ENCODE assay signal across 11 mouse cellular contexts in the genomic region with DNA sequence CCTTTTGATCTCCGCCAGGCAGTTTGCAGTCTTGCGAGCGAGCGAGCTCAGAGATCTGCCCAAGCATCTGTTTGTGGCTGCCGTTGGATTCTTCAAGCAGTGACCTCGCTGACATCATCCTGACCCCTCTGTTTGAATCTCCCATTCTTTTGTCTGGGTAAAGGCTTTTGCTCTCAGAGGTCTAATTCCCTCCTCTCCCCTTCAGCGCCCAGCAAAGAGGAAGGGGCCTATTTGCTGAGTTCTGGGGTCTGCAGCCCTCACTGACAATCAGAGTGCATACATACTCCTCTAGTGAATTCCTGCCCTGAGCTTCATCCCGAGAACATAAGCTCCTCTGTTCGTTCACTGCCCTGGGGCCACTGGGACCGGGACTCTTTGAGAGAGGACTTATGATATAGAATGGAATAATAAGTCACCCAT.
DNase-seq lines count a peak whose midpoint lies in the region; ATAC-seq and TF ChIP-seq lines count a peak whose summit lies in the region.
"Had no signal": no experiment of that assay in that cellular context is flagged by ENCODE, and none has a peak within 500 bp of the region (broad histone marks: within the 10 kb centered on the region; RNA-seq: fewer than 3 reads in every experiment).

No protein-coding gene starts in this region.

- H3K4me3 ChIP-seq in heart, embryonic 10.5 days, result no peak overlapping the region
- H3K4me3 ChIP-seq in lung, adult 2 months (replicated peaks; ENCODE audit: extremely low read depth, low read depth, low read length), result no peak overlapping the region
- no peak overlapping the region for H3K4me3 ChIP-seq in embryonic fibroblast, embryonic 13.5 days (ENCODE audit: insufficient read depth, low read length)
- H3K4me3 ChIP-seq in neural tube, embryonic 13.5 days, result no peak overlapping the region
- H3K4me3 ChIP-seq: embryonic facial prominence, embryonic 15.5 days; kidney, embryonic 15.5 days; liver, embryonic 13.5 days had no signal

- H3K4me2 ChIP-seq in neural tube, embryonic 13.5 days, result no peak overlapping the region
- H3K4me2 ChIP-seq: embryonic facial prominence, embryonic 15.5 days; kidney, embryonic 15.5 days; liver, embryonic 13.5 days had no signal

- DNase-seq in heart, embryonic 10.5 days (ENCODE audit: low spot score), result no peak
- no peak for DNase-seq in heart, adult 11 months
- DNase-seq in lung, postnatal 10 days, result peak; percentile 39
- no peak for DNase-seq in lung, adult 2 months
- DNase-seq in cerebellum, adult 9-11 months, result no peak
- no peak for DNase-seq in left cerebral cortex, adult 11 months (ENCODE audit: low spot score)
- DNase-seq: liver, embryonic 13.5 days had no signal

- H3K27me3 ChIP-seq in heart, embryonic 10.5 days (ENCODE audit: insufficient read depth, poor library complexity, severe bottlenecking), result peaks cover 36% of the 10 kb centered on the region
- no peaks in the 10 kb centered on the region for H3K27me3 ChIP-seq in neural tube, embryonic 13.5 days
- H3K27me3 ChIP-seq: embryonic facial prominence, embryonic 15.5 days; kidney, embryonic 15.5 days; liver, embryonic 13.5 days had no signal

- H3K4me1 ChIP-seq in heart, embryonic 10.5 days, result peaks cover 19% of the 10 kb centered on the region
- H3K4me1 ChIP-seq in lung, adult 2 months (ENCODE audit: control insufficient read depth, insufficient read depth, low read length), result peaks cover 5% of the 10 kb centered on the region; the same call in 1 of the 2 replicates
- H3K4me1 ChIP-seq in embryonic fibroblast, embryonic 13.5 days (ENCODE audit: control insufficient read depth, insufficient read depth, low read length), result peaks cover 16% of the 10 kb centered on the region
- peaks cover 21% of the 10 kb centered on the region for H3K4me1 ChIP-seq in neural tube, embryonic 13.5 days (replicated peaks)
- H3K4me1 ChIP-seq: liver, embryonic 13.5 days had no signal

- peak; percentile 40; the same call in 1 of the 2 replicates for ATAC-seq in neural tube, embryonic 13.5 days (ENCODE audit: low read depth)

- WGBS in heart, embryonic 10.5 days, result 43% methylated on average over 10 of the region's 10 CpGs
- 62% methylated on average over 10 of the region's 10 CpGs for WGBS in lung, adult 2 months
- 13% methylated on average over 10 of the region's 10 CpGs for WGBS in neural tube, embryonic 13.5 days

- H3K36me3 ChIP-seq in heart, embryonic 10.5 days, result no peaks in the 10 kb centered on the region
- no peaks in the 10 kb centered on the region for H3K36me3 ChIP-seq in neural tube, embryonic 13.5 days
- H3K36me3 ChIP-seq: embryonic facial prominence, embryonic 15.5 days; kidney, embryonic 15.5 days; liver, embryonic 13.5 days had no signal

- H3K27ac ChIP-seq in heart, embryonic 10.5 days, result peak overlapping the region; percentile 17; the same call in 1 of the 2 replicates
- H3K27ac ChIP-seq in embryonic fibroblast, embryonic 13.5 days (ENCODE audit: insufficient read depth, low read length), result peak overlapping the region; percentile 58
- H3K27ac ChIP-seq in neural tube, embryonic 13.5 days (replicated peaks), result 0 out of 2 replicates have a peak overlapping the region, but pooled peaks have one; percentile 23
- H3K27ac ChIP-seq: embryonic facial prominence, embryonic 15.5 days; kidney, embryonic 15.5 days; liver, embryonic 13.5 days had no signal

- no peak for TF ChIP-seq POLR2A in lung, adult 2 months (IDR thresholded peaks at IDR 0.05; ENCODE audit: borderline replicate concordance, extremely low read depth, low read depth, low read length)
- TF ChIP-seq POLR2A in embryonic fibroblast, embryonic 13.5 days (IDR thresholded peaks at IDR 0.05; ENCODE audit: low read depth, low read length), result no peak

- H3K9me3 ChIP-seq in heart, embryonic 10.5 days, result no peaks in the 10 kb centered on the region
- no peaks in the 10 kb centered on the region for H3K9me3 ChIP-seq in neural tube, embryonic 13.5 days
- H3K9me3 ChIP-seq: embryonic facial prominence, embryonic 15.5 days; kidney, embryonic 15.5 days; liver, embryonic 13.5 days had no signal

- no peak for TF ChIP-seq CTCF in lung, adult 2 months (IDR thresholded peaks at IDR 0.05; ENCODE audit: insufficient read depth, low read length)
- no peak for TF ChIP-seq CTCF in embryonic fibroblast, embryonic 13.5 days (IDR thresholded peaks at IDR 0.05; ENCODE audit: borderline replicate concordance, insufficient read depth, low read length)

- 0 out of 2 replicates have a peak overlapping the region, but pooled peaks have one; percentile 5 for H3K9ac ChIP-seq in neural tube, embryonic 13.5 days
- H3K9ac ChIP-seq: embryonic facial prominence, embryonic 15.5 days; kidney, embryonic 15.5 days; liver, embryonic 13.5 days had no signal
